Mouse (Mus musculus) small intestine, adult 2 months (tissue): ENCODE results near the gene Atad3a.

Source experiments
- CTCF ChIP-seq: fragments of 200-500 bp; IDR thresholded peaks from 2 replicates; pipeline ENCODE4 v1.5.1; 2012; ENCODE audit warnings: low read depth, mild to moderate bottlenecking, control low read depth, inconsistent platforms, low read length, moderate library complexity, mixed read lengths; ENCODE audit not compliant: insufficient replicate concordance, insufficient read length; ENCODE audit errors: extremely low read depth
- POLR2A ChIP-seq: fragments of 200-500 bp; IDR thresholded peaks from 2 replicates; pipeline ENCODE4 v1.6.1; 2012; ENCODE audit warnings: low read depth, mild to moderate bottlenecking, control low read depth, inconsistent platforms, low read length, moderate library complexity

DNA sequence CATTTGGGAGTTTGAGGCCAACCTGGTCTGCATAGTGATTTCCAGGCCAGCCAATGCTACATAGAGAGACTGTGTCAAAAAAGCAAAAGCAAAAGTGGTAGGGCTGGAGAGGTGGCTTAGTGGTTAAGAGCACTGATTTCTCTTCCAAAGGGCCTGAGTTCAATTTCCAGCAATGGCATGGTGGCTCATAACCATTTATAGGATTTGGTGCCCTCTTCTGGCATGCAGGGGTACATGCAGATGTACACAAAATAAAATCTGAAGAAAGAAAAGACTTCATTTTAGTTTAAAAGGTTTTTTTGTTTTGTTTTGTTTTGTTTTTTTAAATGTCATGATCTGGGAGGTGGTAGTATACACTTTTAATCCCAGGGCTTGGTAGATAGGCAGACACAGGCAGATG, 60.5 kb downstream of the Atad3a start:
- TF ChIP-seq CTCF, result no peak; the same call in 1 of the 2 replicates
- no peak for TF ChIP-seq POLR2A
